Mouse (Mus musculus) lung, adult 2 months (tissue): Measurements from ENCODE around the gene Tmem174.

Source experiments
- CTCF ChIP-seq: fragments of 200-500 bp; IDR thresholded peaks from 2 replicates; pipeline ENCODE4 v1.5.1; 2011; ENCODE audit warnings: mild to moderate bottlenecking, low read length, control low read depth; ENCODE audit not compliant: insufficient read depth
- POLR2A ChIP-seq: fragments of 200-500 bp; IDR thresholded peaks from 2 replicates; pipeline ENCODE4 v1.6.1; 2011; ENCODE audit warnings: low read depth, mild to moderate bottlenecking, control low read depth, low read length, borderline replicate concordance; ENCODE audit errors: extremely low read depth

DNA sequence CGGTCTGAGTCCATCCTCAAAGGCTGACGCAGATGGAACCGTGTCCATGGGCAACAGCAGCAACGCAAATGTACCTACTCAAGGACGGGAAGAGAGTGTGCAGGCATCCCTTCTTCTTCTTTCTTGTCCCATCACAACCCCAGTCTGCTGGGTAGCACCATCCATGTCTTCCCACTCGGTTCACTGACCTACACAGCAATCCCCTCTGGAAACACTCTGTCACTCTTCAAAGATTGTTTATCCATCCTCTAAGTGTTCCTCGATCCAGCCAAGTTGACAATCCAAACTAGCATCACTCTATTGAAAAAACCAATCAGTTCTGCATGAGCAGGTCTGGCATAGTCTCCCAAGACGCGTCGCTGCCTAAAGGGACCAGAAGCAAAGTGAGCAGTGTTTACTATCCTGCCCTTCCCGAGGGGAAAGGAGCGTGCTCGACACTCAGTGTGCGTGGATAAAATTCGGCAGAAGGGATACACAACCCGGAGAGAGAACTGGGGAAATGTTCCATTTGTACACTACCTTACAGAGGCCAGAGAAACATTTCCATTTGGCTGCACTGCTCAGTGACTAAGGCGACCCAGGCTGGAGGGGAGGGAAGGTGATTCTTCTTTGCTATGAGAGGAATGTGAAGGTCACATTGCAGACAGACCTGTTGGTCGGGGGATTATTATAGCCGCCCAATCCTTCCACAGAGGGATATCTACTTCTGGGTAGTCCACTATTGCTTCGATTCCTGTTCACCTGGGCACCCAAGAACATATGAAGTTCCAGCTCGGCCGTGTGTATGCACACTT, 10.8 kb upstream of the Tmem174 start:
- TF ChIP-seq CTCF: no peak
- TF ChIP-seq POLR2A: no peak
